Mouse (Mus musculus) cerebellum, adult 9-11 months (tissue): ENCODE measurements around the gene H2afj.
A peak's percentile ranks its signal among the peaks of the same experiment; 100 is the strongest.

ENCODE experiments used
- DNase-seq: peaks from one replicate; pipeline ENCODE4 v3.0.0; 2022

Gene H2afj

DNA sequence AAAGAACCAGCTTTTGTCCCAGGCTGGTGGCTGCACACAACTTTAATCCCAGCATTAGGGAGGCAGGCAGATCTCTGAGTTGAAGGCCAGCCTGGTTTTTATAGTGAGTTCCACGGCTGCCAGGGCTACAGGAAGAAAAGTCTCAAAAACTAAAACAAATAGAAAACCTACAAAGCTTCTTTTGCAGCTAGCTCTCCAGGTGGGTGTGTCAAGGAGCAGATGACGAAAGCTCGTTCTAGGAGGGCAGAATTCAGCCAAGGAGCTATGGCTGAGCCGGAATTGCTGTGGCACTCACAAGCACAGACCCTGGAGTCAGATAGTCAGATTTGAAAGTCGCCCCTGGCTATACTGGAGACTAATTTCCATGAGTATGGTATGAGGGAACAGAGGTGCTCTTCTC lies 1.2 kb upstream of the H2afj start:
- no peak for DNase-seq

DNA sequence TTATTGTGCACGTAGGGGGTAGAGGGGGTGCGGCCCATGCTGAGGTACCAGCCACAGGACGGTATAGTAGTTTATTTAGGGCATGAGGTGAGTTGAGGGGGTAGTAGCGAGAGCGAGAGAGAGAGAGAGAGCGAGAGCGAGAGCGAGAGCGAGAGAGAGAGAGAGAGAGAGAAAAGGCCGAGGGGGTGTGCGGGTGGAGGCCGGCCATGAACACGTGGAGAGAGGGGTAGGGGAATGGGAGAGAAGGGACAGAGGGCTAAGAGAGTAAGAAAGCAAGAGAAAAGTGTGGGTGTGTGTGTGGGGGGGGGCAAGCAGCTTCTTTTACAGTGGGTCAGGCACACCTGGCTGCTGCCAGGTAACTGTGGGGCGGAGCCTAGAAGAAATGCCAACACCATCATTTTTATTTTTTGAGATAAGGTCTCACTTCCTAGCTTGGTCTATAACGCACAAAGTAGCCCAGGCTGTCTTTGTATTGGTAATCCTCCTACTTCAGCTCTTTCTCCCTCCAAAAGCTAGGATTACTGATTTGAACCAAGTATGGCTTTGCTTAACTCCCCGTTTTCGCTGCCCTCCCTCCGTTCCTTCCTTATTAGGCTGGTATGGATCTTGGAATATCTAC lies 540 bp upstream of the H2afj start:
- no peak for DNase-seq

DNA sequence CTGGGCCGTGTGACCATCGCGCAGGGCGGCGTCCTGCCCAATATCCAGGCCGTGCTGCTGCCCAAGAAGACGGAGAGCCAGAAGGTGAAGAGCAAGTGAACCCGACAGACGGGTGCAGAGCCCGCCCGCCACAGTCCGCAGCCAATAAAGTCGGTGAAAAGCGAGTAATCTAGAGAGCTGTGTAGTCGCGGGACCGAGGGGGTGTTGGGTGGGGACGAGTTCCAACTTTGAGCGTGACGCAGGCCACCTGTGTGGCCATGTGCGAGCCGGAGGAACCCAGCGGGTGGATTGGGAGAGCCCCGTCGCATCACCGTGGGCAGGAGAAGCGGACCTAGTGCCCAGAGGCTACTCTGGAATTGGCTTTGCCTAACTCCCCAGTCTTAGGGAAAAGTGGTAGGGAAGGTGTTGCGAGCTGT lies 595 bp downstream of the H2afj start:
- DNase-seq: no peak

DNA sequence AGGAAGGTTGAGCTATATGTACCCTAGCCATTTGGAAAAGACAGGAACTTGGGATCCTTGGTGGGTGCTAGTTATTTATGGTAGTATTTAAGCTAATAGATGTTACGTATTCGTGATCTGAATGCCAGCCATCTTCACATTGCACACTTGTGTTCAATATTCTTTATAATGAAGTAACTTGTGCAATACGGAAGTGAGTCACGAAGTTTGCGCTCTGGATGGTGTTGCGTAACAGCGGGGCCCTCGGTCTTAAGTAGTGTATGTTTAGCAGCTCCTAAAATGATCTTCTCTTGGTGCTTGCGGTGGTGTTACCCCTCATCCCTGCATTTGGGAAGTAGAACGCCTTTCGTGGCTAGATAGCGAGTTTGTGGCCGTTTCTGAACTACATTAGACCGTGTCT lies 1.0 kb downstream of the H2afj start:
- DNase-seq: no peak

DNA sequence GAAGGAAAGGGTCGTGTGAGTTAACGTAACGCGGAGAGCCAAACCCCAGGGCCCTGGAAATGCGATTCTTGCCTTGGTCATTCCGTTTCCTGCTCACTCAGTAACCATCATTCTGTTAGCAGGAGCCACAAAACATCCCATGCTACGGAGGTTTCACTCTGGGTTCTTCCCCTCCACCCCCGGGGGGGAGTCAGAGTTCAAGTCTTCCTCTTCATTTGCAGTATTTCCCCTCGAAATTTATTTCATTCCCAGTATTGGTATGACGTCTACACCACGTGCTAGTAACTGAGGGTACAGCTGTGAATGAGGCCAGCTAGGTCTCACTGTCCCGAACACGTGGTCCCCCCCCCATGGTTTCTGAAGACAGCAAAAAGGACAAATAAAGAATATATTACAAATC lies 1.6 kb downstream of the H2afj start:
- no peak for DNase-seq

DNA sequence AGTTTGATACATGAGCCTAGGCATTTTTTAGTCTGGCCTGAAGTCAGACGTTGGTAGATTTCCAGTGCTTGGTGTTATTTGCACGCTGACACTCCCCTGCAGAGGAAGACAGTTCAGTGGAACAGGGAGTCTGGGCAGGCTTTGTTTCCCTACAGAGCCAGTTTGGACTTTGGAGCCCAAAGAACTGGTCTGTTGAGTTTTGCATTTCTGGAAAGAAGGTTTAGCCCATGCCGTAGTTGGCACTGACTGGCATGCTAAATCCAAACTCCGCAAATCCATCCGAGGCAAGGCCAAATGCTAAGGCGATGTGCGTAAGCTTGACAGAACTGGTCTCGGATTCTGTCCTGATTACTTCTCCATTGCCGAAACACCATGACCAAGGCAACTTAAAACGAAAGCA lies 3.2 kb downstream of the H2afj start:
- DNase-seq: no peak

DNA sequence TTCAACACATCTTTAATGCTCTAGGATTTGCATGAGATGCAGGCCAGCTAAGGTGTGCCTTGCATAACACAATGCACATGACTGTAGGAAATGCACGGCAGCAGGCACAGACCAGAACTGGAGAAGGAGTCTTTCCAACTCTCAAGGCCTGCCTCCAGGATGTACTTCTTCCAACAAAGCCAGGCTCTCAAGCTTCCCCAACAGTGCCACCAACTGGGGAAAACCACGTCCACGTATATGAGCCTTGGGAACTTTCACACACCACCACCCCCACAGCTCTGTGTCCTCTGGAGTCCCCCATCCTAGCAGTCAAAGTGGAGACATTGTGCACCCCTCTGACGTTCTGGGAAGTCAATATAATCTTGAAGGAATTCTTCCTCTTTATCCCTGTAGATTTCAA lies 5.1 kb downstream of the H2afj start:
- DNase-seq: no peak

DNA sequence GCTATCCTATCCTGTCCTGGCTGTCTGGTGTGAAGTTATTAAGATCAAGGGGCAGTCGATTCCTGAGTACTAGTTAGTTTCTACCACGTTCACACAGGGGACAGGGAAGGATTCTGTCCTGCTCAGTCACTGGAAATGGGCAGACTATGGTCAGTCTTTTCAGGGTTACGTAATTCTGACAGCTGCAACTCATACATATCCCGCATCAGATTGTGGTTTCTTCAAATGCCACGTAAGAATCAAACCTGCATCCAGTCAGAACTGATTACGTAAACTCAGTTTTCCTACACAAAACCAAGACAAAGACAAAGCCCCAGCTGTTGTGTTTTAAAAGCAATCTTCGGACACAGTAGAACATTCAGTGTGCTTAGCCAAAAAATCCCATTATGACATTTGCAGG lies 7.3 kb downstream of the H2afj start:
- no peak for DNase-seq

DNA sequence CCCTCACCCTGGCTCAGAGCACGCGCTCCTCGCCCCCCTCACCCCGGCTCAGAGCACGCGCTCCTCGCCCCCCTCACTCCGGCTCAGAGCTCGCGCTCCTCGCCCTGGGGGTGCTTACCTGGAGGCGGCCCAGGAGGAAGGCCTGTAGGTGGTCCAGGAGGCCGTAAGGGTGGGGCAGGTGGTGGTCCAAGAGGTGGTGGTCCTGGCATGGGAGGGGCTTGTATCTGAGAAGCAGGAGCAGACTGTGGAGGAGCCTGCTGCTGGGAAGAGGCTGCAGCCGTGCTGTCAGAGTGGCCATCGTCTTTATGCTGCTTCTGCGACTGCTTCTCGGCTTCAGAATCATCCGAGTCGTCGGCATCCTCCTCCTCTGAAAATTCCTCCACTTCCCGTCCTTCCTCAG lies 8.8 kb downstream of the H2afj start:
- DNase-seq: no peak

DNA sequence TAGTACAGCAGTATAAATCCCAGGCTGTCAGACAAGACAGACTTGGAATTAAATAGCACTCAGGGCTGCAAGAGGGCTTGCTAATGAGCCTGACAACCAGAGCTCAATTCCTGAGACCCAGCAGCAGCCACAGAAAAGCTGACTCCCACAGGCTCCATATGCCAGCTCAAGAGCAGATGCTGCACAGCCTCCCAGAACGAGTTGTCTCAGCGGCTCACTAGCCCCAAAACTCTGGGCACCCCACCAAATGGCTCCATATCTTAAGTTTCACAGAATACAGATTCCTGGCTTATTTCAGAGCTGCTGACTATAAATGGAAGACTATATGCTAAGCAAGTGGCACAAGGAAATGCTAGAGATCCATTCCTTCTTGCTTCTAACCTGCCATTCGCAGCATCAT lies 9.5 kb downstream of the H2afj start:
- no peak for DNase-seq

DNA sequence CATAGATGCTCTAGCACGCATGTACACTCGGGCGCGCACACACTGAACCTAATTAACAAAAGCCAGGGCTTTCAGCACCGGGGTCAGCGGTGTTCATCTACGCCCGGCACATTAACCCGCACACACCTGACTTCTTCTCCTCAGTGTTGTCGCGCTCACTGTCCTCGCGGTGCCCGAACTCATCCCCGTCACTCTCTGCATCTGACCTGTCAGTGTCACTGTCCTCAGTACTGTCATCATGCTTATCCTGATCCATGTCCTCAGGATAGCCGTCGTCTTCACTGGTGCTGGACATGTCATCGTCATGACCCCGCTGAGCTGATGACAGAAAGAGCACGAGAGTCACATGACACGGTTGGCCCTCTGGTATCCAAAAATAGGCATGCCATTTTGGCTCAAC lies 12.3 kb downstream of the H2afj start:
- no peak for DNase-seq

DNA sequence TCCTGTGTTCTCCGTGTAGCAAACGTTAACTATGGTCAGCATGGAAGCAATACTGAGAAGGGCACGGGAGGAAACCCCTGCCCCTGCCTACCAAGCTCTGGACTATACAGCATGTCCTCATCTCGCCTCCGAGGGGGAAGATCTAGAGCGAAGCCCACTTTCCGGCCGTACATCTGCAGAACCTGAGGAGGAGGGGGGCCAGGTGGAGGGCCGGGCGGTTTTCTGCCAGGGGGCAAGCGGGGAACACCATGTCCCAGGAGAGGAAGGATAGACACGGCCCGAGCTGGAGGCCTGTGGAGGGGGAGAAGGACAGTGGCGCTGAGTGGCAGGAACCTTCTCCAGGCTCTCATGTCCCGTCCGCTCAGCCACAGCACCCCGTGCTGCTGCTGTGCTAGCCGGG lies 13.0 kb downstream of the H2afj start:
- DNase-seq: no peak

DNA sequence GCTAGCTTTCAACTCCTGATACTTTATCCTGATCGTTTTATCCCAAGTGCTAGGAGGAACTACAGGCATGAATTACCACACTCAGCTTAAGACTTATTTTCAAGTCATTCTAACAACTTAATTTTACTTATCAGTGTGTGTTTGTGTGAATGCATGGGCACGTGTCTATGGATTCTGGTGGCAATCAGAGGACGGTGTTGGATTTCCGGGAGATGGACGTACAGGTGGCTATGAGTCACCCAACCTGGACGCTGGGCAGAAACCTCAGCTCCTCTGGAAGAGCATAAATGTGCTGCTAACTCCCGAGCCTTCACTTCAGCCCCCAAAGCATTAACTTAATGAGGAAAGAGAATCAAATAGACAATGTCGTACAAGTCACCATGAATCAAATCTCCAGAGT lies 16.9 kb downstream of the H2afj start:
- DNase-seq: no peak

DNA sequence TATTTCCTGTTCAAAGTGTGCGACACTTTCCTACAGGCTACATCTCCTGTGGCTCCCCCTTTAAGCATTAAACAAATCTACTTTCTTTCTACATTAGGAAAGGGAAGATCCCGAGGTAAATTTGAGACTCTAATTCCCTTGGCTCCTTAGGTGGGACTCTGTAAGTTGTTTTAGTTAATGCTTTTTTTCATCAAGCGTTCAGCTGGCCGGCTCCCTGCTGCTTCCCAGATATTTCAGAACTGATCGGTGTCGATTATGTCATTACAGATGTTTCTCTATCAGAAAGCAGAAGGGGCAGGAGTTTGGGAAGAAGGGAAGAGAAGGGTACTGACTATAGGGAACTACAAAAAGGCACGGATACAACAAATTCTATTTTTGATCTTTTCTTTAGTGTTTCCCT lies 19.1 kb downstream of the H2afj start:
- DNase-seq: no peak

DNA sequence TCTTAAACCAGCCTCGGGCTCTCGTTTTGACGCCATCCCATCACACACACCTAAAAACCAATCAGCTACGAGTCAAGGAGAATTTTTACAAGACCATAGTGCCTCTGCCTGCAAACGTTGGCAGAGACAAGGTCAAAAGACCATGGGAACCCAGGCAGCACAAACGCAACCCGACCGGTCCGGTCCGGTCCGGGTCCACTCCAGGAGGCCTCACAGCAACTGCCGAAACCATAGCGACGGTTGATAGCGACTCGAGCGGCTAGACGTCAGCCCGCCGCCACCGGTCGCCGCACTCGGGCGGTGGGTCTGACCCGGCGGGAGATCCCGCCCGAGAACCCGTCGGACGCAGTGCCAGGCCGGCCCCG lies 19.5 kb downstream of the H2afj start, which contains the start of gene BC049715:
BC049715 (plus strand) TSS at position 111 of the 365 bp plus-strand sequence.
- no peak for DNase-seq

DNA sequence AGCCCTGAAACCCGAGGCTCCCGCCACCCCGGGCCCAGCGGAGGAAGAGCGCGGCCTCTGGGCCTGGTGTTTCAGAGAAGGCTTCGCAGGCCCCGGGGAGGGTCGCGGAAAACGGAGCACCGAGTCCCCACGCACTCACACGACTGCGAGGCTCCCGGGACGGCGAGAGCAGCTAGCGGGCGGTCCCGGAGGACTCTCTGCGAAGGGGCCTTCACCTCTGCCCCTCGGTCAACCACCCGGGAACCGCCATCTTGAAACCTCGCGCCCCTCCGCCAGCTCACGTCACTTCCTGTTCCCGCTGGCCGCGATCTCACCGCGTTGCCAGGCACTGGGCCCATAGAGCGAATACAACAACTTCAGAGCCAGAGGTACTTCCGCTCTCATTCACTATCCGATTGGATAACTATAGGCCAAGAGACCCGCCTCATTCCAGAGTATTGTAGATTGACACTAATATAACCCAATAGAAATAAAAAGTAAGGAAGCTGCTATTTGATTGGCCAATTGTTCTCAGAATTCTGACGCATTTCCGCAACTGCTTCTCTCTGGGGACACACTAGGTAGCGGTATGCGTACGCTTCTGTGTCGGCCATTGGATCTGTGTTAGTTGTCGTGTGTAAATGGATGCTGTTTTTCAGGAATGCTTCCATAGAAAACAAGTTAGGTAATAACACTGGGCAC lies 20.0 kb downstream of the H2afj start, which contains the start of gene Wbp11:
Wbp11 (minus strand) TSS at position 353 of the 681 bp plus-strand sequence.
- DNase-seq: peak; percentile 98

DNA sequence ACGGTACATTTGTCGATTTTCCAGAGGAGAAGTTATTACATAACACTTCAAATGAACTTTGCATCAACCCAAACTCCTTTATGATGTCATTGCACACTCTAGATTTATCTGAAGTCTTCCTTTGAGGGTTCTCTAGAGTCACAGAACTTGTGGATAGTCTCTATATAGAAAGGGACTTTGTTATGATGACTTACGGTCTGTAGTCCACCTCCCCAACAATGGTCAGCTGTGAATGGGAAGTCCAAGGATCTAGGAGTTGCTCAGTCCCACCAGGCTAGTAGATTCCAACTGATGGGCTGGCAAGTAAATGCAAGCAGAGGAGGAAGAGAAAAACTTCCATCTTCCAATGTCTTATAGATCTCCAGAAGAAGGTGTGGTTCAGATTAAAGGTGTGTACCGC lies 20.6 kb downstream of the H2afj start:
- peak; percentile 46 for DNase-seq

DNA sequence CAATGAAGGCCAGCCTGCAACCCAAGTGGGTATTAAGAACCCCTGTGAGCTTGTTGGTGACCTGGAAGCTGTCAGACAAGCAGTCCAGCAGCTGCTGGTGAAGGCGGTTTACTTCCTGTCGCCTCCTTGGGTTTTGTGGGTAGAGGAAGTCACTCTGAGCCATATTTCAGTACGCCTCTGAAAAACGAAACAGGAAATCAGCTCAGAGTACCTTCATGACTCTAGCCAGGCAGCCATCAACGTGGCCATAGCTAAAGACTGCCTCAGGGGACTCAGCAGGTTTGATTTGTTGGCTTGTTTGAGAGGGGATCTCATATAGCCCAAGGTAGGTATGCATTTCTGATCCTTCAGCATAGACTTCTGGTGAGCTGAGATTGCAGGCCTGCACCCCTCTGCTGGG lies 23.7 kb downstream of the H2afj start:
- DNase-seq: no peak

DNA sequence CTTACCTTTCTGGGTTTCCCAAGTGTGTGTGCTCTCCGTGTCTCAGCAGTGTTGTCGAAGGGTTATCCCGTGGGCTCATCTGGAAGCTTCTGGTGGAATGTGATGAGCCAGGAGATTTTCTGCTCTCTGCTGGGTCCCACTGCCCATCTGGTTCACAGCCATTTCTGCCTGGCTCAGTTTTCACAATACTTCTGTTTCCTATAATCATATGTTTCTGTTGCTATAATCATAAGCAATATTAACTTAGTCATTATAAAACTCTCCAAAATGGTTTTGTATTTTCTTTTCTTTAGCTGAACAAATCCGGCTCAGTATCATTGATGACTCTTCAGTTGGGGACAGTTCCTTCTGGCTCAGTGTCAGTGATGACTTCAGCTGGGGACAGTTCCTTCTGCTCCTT lies 27.3 kb downstream of the H2afj start, which contains the start of gene Smco3:
Smco3 (minus strand) TSS at position 101 of the 400 bp plus-strand sequence.
- no peak for DNase-seq

DNA sequence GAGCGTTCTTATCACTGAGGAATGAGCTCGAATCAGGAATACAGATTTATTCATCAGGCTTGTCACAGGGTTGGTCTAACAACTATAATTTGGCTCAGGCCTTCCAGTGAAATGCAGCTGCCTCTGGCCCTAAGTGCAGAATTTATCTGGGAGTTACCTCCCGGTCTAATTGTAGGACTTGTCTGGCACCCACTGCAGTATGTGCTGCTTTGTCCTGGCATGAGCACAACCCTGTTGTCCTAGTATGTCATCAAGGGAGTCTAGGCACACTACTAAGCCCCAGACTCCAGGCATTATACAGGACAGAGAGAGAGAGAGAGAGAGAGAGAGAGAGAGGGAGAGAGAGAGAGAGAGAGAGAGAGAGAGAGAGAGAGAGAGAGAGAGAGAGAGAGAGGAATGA lies 29.3 kb downstream of the H2afj start:
- no peak for DNase-seq

DNA sequence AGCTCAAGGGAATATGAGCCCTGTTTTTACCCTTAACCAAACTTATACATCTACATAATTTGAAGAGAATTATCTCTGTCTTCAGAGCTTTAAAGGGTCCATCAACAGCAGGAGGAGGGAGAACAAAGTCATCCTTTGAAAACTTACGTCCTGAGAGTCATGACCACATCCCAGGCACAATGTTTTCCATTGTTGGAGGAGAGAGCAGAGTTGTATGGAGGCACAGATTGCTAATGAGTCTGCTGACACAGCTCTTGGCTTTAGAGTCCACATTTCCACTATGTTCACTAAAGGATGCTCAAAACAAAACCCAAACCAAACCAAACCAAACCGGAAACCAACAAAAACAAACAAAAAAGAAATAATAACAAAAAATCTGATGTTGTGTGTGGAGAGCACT lies 36.9 kb downstream of the H2afj start:
- DNase-seq: no peak

DNA sequence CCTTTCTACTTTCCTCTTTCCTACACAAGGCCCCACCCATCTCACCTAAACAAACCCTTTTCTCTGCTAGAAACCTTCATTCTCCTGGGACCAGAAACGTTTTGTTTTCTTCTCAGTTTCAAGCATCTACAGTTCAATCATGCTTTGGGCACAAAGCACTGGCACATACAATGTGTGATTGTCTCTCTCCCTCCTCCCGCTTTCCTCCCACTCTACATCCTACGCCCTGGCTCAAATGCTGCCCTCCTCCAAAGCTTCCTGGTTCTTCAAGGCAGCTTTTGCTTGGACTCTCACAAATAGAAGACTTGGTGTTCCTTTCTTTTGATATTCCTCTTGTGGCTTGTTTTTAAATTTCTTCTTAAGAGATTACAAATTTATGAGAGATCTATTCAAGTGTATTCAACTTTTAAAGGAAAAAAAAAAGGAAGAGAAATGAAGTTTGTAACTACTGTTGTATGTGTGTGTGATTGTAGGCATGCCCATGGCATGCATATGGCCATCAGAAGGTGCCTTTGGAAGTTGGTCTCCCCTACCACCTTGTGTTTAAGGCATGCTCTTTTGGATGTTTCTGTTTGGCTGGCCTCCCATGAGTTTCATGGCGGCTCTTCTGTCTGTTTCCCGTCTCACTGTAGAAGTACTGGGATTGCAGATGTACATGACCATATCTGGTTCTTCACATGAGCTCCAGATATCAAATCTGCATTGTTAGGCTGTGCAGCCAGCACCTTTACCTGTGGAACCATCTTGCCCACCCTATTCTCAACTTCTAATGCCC lies 37.8 kb downstream of the H2afj start:
- DNase-seq: no peak

DNA sequence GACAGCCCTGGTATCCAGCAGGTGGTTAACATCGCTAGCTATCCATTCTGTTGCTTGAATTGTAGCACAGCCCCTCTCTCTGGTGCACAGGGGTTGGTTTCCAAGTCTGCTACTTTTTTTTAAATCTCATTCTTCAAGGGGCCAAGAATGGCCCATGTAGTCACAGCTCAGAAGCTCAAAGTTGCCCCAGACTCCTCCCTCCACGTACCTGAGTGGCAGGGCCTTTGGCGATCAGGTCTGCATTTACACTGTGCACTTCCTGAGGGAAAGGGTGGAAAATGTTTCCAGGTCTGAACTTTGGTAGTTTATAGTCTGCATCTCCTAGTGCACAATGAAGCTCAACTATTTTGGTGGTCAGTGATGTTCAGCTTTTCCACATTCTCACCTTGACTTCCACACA lies 39.2 kb downstream of the H2afj start:
- no peak for DNase-seq

DNA sequence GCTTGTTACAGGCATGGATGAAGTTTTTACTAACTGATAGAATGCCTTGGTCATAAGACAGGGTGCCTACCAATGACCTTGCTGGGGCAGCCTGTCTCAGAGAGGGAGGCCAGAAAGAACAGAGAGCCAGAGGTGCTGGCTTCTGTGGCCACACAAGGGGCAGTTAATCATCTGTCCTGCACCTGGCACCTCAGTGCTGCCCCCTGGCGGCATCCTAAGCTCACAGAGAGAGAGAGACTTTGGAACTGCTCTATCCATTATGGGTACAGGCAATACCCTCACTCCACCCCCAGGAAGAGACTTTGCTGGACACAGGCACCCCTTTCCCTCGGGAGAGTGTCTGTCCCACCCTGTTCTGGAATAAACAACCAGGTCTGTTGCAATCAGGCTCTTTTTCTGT lies 39.7 kb downstream of the H2afj start:
- peak; percentile 9 for DNase-seq
